Mouse (Mus musculus) midbrain, embryonic 16.5 days (tissue): ENCODE measurements around the gene Tpst1. TPM values are rescaled to one million over a fixed set of nuclear protein-coding genes. Genes with fewer than 3 reads are reported as not detected.

Experiments
- ATAC-seq: fragments of 200-750 bp; cut with Nextera tagmentation; 2 replicates; pipeline ENCODE4 v1.8.0; 2017; ENCODE audit warnings: moderate TSS enrichment
- H3K27ac ChIP-seq: fragments of 300-500 bp; sonication (generic); 2 replicates; pipeline ENCODE4 v1.5.1; 2014; ENCODE audit warnings: mild to moderate bottlenecking, low read length, mixed read lengths
- H3K27me3 ChIP-seq: fragments of 300-500 bp; sonication (generic); 2 replicates; pipeline ENCODE4 v1.6.1; 2014; ENCODE audit warnings: low read depth, low read length, mixed read lengths; ENCODE audit not compliant: control insufficient read depth, insufficient read depth
- H3K36me3 ChIP-seq: fragments of 300-500 bp; sonication (generic); 2 replicates; pipeline ENCODE4 v1.6.1; 2014; ENCODE audit warnings: mild to moderate bottlenecking, low read length, moderate library complexity, mixed read lengths; ENCODE audit not compliant: control insufficient read depth, insufficient read depth
- H3K4me1 ChIP-seq: fragments of 300-500 bp; sonication (generic); 2 replicates; pipeline ENCODE4 v1.6.1; 2014; ENCODE audit warnings: mild to moderate bottlenecking, low read length, mixed read lengths; ENCODE audit not compliant: control insufficient read depth, insufficient read depth
- H3K4me2 ChIP-seq: fragments of 300-500 bp; sonication (generic); 2 replicates; pipeline ENCODE4 v1.6.1; 2014; ENCODE audit warnings: mild to moderate bottlenecking, low read length, mixed read lengths
- H3K4me3 ChIP-seq: fragments of 300-500 bp; sonication (generic); 2 replicates; pipeline ENCODE4 v1.5.1; 2014; ENCODE audit warnings: low read depth, mild to moderate bottlenecking, low read length, moderate library complexity, mixed read lengths
- H3K9ac ChIP-seq: fragments of 300-500 bp; sonication (generic); 2 replicates; pipeline ENCODE4 v1.6.1; 2014; ENCODE audit warnings: low read depth, low read length, mixed read lengths
- H3K9me3 ChIP-seq: fragments of 300-500 bp; sonication (generic); replicated peaks from 2 replicates; pipeline ENCODE4 v1.6.1; 2014; ENCODE audit warnings: mild to moderate bottlenecking, low read length, mixed read lengths; ENCODE audit not compliant: control insufficient read depth, poor library complexity, severe bottlenecking
- WGBS: fragments of 180-500 bp; shearing (Covaris S2); extraction: QIAGEN DNeasy Blood & Tissue Kit; methylation state at CpG from one replicate; pipeline ENCODE4 v1.1.7; 2014; 5-methylcytosine and 5-hydroxymethylcytosine counted together
- polyA plus RNA-seq: library from polyadenylated mRNA; unstranded; fragments of >200 nt; fragmentation: Nextera tagmentation; extraction: Ambion mirVana; gene quantifications from 2 replicates; pipeline ENCODE4 v1.2.1, GENCODE M21; 2015

Tpst1 gene
- polyA plus RNA-seq, 1 experiment from 2014 or later: 56.8 TPM

DNA sequence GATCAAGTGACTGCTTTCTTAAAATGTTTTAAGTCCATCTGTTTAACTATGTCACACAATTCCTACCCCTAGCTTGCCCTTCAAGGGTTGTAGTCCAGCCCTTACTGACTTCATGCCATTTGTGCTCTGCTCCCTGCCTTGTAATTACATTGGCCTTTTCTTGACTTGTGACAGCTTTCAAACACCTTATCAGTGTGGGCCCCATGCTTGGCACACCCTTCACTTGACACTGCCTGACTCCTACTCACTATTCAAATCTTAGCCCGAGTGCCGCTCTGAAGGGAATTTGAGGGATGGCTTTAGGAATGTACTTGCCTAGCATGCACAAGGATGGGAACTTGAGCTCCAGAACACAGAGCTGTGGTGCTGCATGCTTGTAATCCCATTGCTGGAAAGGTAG lies 24.7 kb downstream of the Tpst1 start:
- no peak for ATAC-seq
- no peaks in the 10 kb centered on the region for H3K4me1 ChIP-seq
- H3K36me3 ChIP-seq: peaks cover 11% of the 10 kb centered on the region
- 91% methylated on average over 2 of the region's 2 CpGs for WGBS
- no peaks in the 10 kb centered on the region for H3K27me3 ChIP-seq
- H3K4me3 ChIP-seq: no peak overlapping the region
- H3K9me3 ChIP-seq: no peaks in the 10 kb centered on the region
- H3K4me2 ChIP-seq: no peak overlapping the region
- H3K9ac ChIP-seq: no peak overlapping the region
- H3K27ac ChIP-seq: no peak overlapping the region

DNA sequence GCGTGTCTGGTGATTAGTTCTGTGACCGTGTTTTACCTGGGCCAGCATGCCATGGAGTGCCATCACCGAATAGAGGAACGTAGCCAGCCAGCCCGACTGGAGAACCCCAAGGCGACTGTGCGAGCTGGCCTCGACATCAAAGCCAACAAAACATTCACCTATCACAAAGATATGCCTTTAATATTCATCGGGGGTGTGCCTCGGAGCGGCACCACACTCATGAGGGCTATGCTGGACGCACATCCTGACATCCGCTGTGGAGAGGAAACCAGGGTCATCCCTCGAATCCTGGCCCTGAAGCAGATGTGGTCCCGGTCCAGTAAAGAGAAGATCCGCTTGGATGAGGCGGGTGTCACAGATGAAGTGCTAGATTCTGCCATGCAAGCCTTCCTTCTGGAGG lies 28.6 kb downstream of the Tpst1 start:
- no peak overlapping the region for H3K9ac ChIP-seq
- H3K36me3 ChIP-seq: peaks cover 11% of the 10 kb centered on the region
- no peaks in the 10 kb centered on the region for H3K4me1 ChIP-seq
- no peak for ATAC-seq
- H3K27me3 ChIP-seq: no peaks in the 10 kb centered on the region
- 97% methylated on average over 17 of the region's 17 CpGs for WGBS
- no peaks in the 10 kb centered on the region for H3K9me3 ChIP-seq
- no peak overlapping the region for H3K27ac ChIP-seq
- H3K4me3 ChIP-seq: no peak overlapping the region
- no peak overlapping the region for H3K4me2 ChIP-seq

DNA sequence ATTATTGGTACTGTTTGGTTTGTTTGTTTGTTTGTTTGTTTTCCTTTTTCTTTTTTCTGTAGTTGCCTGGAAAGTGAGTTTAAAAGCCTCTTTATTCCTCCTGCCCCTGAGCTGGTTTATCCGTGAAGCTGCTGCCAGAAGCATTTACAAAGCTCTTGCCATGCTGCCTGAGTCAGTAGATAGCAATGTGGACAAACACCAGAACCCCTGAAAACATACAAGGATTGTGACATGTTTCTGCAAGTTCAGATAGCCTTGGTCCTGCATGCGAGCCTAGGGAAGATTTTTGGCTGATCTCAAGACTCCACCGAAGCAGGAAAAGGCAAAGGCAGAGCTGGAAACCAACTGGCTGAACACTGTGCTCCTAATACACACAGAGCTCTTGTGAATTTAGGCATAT lies 36.2 kb downstream of the Tpst1 start:
- ATAC-seq: no peak
- H3K27me3 ChIP-seq: no peaks in the 10 kb centered on the region
- no peaks in the 10 kb centered on the region for H3K36me3 ChIP-seq
- H3K27ac ChIP-seq: no peak overlapping the region
- no peaks in the 10 kb centered on the region for H3K9me3 ChIP-seq
- 94% methylated on average over 3 of the region's 3 CpGs for WGBS
- H3K4me2 ChIP-seq: no peak overlapping the region
- no peak overlapping the region for H3K9ac ChIP-seq
- H3K4me1 ChIP-seq: no peaks in the 10 kb centered on the region
- no peak overlapping the region for H3K4me3 ChIP-seq

DNA sequence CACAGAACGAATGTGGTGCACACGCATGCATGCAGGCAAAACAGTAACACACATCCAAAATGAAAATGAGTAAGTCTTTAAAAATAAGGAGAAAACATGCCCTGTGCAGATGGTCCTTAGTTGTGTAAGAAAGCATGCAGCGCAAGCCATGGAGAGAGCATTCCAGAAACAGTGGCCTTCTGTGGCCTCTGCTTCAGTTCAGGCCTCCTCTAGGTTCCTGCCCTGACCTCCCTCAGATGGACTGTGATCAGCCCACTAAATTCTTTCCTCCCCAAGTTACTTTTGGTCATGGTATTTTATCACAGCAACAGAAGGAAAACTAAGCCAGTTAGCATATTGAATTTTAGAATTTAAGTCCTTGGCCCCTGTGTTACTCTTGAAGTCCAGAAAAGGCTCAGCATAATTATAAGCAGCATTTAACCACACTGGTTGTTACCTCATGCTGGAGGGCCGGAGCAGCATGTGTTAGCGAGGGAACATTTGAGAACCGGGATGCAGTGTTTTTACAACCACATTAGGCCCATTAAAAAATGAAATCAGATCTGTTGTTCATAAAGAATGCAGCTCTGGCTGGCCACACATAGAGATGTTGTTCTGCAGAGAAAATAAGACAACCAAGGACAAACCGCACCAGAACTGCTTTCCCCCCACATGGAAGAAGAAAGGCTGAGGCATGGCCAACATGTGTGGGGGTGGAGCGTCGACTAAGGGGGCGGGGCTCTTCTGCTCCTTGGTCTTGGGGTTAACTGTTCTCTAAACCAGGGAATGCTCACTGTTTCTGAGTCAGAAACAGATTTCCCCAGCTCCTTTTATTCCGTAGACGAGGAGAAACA lies 37.7 kb downstream of the Tpst1 start:
- no peaks in the 10 kb centered on the region for H3K4me1 ChIP-seq
- no peaks in the 10 kb centered on the region for H3K9me3 ChIP-seq
- 82% methylated on average over 12 of the region's 12 CpGs for WGBS
- H3K36me3 ChIP-seq: no peaks in the 10 kb centered on the region
- ATAC-seq: no peak
- no peak overlapping the region for H3K9ac ChIP-seq
- no peak overlapping the region for H3K27ac ChIP-seq
- H3K4me2 ChIP-seq: no peak overlapping the region
- no peaks in the 10 kb centered on the region for H3K27me3 ChIP-seq
- no peak overlapping the region for H3K4me3 ChIP-seq

DNA sequence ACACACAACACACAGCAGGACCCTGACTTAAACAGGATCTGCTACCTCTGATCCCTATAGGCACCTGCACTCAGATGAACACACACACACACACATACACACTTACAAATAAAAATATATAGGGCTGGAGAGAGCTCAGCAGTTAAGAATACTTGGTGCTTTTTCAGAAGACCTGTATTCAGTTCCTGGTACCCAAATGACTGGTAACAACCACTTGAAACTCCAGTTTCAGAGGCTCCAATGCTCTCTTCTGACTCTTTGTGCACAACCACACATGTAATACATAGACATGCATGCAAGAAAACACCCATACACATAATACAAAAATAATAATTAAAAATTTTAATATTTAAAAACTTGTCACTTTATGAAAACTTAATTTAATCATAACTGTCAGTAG lies 39.5 kb downstream of the Tpst1 start:
- no peak overlapping the region for H3K4me3 ChIP-seq
- H3K4me1 ChIP-seq: no peaks in the 10 kb centered on the region
- no peaks in the 10 kb centered on the region for H3K9me3 ChIP-seq
- no peaks in the 10 kb centered on the region for H3K36me3 ChIP-seq
- ATAC-seq: no peak
- no peak overlapping the region for H3K4me2 ChIP-seq
- H3K27me3 ChIP-seq: no peaks in the 10 kb centered on the region
- no peak overlapping the region for H3K27ac ChIP-seq
- no peak overlapping the region for H3K9ac ChIP-seq

DNA sequence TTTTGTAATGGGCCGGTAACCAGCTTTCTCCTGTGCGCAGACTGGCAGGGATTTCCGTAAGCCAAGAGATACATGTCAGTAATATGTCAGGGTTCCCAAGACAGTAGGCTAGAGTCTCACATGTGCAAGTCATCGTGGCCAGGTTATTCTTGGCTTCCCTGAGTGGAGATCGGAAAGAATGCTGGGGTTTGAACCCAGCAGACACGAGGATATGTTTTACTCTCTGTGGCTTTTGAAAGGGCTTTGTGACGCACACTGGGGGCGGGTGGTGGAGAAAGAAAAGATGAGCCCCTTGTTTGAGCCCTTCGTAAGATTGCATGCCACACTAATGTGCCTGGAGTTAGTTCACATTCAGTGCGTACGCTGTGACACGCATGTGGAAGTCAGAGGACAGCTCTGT lies 43.0 kb downstream of the Tpst1 start:
- Histone ChIP-seq H3K4me1 (0 out of 2 replicates have a peak, but pooled peaks cover 2% of the 10 kb centered on the region), H3K9ac (no peak overlapping the region), H3K36me3 (no peaks in the 10 kb centered on the region), H3K9me3 (no peaks in the 10 kb centered on the region), H3K4me2 (no peak overlapping the region), H3K27me3 (no peaks in the 10 kb centered on the region), H3K4me3 (no peak overlapping the region), H3K27ac (no peak overlapping the region)
- ATAC-seq: no peak
- 94% methylated on average over 12 of the region's 12 CpGs for WGBS

DNA sequence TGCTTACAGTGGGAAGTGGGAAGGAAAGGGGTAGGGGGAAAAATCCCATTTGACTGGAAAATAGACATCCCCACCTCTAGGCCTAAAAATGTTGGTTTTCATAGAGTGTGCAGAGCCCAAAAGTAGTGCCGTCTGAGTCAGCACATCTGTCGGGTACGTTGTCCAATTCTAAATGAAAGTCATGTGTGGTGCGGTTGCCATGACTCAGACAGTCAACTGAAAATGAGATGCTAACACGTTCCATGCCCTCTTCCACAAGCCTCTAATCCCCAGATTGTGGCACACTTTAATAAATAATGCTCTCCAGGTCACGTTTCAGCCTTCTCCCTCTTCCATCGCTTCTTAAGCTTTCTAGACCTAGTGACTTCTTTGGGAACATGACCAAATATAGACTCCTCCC lies 43.7 kb downstream of the Tpst1 start:
- Histone ChIP-seq H3K9ac (no peak overlapping the region), H3K4me1 (0 out of 2 replicates have a peak, but pooled peaks cover 2% of the 10 kb centered on the region), H3K4me3 (no peak overlapping the region), H3K27me3 (no peaks in the 10 kb centered on the region), H3K4me2 (no peak overlapping the region), H3K9me3 (no peaks in the 10 kb centered on the region), H3K36me3 (no peaks in the 10 kb centered on the region), H3K27ac (no peak overlapping the region)
- no peak for ATAC-seq
- 86% methylated on average over 7 of the region's 7 CpGs for WGBS

DNA sequence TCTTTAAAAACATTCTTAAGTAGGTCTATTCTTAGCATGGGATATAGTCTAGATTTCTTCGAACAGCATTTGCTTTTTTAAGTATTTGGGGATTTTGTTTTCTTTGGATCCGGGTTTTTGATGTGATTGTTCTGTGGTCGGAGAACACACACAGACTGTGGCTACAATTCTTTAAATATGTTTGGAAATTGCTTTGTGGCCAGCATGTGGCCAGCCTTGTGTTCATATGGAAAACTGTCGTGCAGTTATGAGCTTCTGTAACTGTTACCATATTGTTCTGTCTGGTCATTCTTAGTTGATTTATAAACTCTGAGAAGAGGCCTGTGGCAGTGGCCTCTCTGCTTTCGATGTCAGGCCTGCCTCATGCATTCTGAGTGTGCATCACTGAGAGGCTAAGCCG lies 44.8 kb downstream of the Tpst1 start:
- H3K36me3 ChIP-seq: no peaks in the 10 kb centered on the region
- WGBS: 80% methylated on average over 6 of the region's 6 CpGs

DNA sequence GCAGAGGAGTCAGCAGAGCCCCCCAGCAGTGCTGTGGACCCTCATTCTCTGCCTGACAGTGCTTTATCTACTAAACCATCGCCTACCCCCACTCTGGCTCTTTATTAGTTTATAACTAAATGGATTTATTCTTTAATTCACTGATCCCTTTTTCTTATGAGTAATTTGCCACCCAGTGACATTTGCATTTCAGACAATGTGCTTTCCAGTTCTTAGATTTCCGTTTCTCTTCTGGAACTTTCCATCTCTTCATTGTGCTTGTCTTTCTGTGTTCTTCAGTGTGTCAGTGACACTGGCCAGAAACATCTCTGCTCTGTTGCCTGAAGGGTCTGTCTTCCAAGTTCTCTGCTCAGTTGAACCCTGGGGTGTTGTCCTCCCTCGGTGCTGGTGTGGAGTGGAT lies 46.1 kb downstream of the Tpst1 start:
- no peak overlapping the region for H3K9ac ChIP-seq
- 79% methylated on average over 3 of the region's 3 CpGs for WGBS
- no peak overlapping the region for H3K27ac ChIP-seq
- no peak for ATAC-seq
- no peaks in the 10 kb centered on the region for H3K27me3 ChIP-seq
- H3K9me3 ChIP-seq: no peaks in the 10 kb centered on the region
- H3K4me3 ChIP-seq: no peak overlapping the region
- H3K4me2 ChIP-seq: no peak overlapping the region
- no peaks in the 10 kb centered on the region for H3K36me3 ChIP-seq
- 0 out of 2 replicates have a peak, but pooled peaks cover 2% of the 10 kb centered on the region for H3K4me1 ChIP-seq

More for the DNA sequence above, 44.8 kb downstream of the Tpst1 start:
- Histone ChIP-seq H3K4me1 (0 out of 2 replicates have a peak, but pooled peaks cover 2% of the 10 kb centered on the region), H3K4me2 (no peak overlapping the region), H3K9me3 (no peaks in the 10 kb centered on the region), H3K9ac (no peak overlapping the region), H3K27ac (no peak overlapping the region), H3K27me3 (no peaks in the 10 kb centered on the region), H3K4me3 (no peak overlapping the region)
- ATAC-seq: no peak
